Mouse (Mus musculus): ENCODE measurements around the gene Klra4. TPM values are rescaled to one million over a fixed set of nuclear protein-coding genes. Genes with fewer than 3 reads are reported as not detected.
"Not testable (repeated sequence)": the region's sequence is repeated elsewhere in the genome, so short reads cannot be mapped to it uniquely, and the experiment has no call there.

Gene Klra4
- not detected in 2 replicates for polyA plus RNA-seq (2015; fragmentation: Nextera tagmentation; extraction: Ambion mirVana)

- H3K36me3 ChIP-seq; H3K27ac ChIP-seq (replicated peaks); H3K9me3 ChIP-seq; H3K4me1 ChIP-seq; ATAC-seq (replicated peaks); H3K4me2 ChIP-seq (replicated peaks); H3K9ac ChIP-seq (replicated peaks); H3K4me3 ChIP-seq; H3K27me3 ChIP-seq: not testable (repeated sequence)
- WGBS, result 64% methylated on average over 1 of the region's 1 CpGs
These were observed at the start of gene Klra4 for GRCm38 (mm10) chr6:130067171-130067570. Gene Klra4, minus strand, starts transcription at chr6:130067271.

DNA sequence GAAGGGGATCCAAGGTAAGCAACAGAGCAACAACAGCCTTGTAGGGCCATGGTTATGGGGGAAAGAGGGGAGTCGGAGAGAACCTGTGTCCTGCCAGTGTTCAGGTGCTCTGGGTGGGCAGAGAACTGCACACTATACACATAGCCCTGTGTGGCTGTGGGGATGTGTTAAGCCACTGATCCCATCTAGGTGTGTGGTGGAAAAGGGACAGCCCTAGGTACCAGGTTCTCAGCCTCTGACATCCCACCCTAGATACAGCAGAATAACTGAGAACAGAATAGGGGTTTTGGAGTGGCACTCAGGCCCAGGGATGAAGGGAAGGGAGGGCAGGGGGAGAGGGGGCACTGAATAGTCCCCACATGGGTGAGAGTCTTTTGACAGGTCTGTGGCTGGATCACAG is 43.4 kb upstream of the Klra4 start:
- Histone ChIP-seq H3K27ac (replicated peaks) (no peak overlapping the region), H3K4me3 (no peak overlapping the region), H3K27me3 (no peaks in the 10 kb centered on the region), H3K9ac (replicated peaks) (no peak overlapping the region), H3K4me2 (replicated peaks) (no peak overlapping the region), H3K4me1 (no peaks in the 10 kb centered on the region), H3K9me3 (0 out of 2 replicates have a peak, but pooled peaks cover 3% of the 10 kb centered on the region), H3K36me3 (no peaks in the 10 kb centered on the region)
- 94% methylated on average over 1 of the region's 1 CpGs for WGBS
- no peak for ATAC-seq (replicated peaks)

DNA sequence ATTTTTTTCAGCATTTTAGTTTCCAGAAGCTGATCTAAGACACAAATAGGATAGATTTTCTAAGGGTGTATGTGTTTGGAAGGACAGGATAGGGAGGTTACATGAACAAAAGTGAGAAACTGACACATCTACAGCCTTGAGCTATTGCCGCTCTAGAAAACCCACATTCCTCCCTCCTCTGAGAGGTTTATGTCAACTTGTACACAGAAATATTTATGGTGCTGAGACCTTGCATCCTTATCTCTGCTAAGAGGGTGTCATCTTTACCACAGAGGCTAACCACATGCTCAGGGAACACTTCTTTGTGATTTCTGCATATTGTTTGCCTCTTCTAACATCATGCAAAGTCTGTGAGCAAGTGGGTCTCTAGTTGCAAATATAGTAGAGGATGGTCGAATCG is 35.7 kb upstream of the Klra4 start:
- H3K27me3 ChIP-seq; H3K9me3 ChIP-seq; H3K4me3 ChIP-seq; ATAC-seq (replicated peaks); H3K4me2 ChIP-seq (replicated peaks); H3K36me3 ChIP-seq; H3K27ac ChIP-seq (replicated peaks); H3K4me1 ChIP-seq; H3K9ac ChIP-seq (replicated peaks): not testable (repeated sequence)
- 95% methylated on average over 3 of the region's 3 CpGs for WGBS

DNA sequence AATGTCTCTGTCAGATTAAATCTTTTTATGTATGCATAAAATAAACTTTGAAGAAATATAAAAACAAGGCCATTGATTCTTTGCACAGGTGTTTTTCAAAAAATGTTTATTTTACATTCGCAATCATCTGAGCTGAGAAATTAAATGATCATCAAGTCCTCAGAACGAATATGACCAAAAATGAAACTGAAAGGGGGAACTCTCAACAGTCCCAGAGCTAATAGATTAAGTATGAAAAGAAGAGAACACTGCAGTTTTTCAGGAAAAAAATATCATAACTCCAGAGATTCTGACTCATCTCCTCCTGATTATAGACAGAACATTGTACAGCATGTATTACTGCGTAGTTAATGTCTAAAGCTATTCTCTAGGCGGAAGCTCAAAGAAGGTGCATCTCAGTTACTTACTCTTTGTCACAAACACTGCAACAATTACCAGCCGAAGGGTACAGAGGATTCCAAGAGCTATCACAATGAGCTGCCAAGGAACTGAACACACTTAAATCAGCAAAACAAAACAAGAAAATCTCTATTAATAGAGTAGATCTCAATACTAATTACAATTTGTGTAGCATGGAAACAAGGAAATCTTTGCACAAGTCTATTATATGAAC is 25.4 kb upstream of the Klra4 start:
- Histone ChIP-seq H3K36me3 (no peaks in the 10 kb centered on the region), H3K4me2 (replicated peaks) (no peak overlapping the region), H3K27me3 (no peaks in the 10 kb centered on the region), H3K9ac (replicated peaks) (no peak overlapping the region), H3K9me3 (0 out of 2 replicates have a peak, but pooled peaks cover 3% of the 10 kb centered on the region), H3K4me1 (no peaks in the 10 kb centered on the region), H3K4me3 (no peak overlapping the region), H3K27ac (replicated peaks) (no peak overlapping the region)
- WGBS, result 79% methylated on average over 5 of the region's 5 CpGs
- no peak for ATAC-seq (replicated peaks)

DNA sequence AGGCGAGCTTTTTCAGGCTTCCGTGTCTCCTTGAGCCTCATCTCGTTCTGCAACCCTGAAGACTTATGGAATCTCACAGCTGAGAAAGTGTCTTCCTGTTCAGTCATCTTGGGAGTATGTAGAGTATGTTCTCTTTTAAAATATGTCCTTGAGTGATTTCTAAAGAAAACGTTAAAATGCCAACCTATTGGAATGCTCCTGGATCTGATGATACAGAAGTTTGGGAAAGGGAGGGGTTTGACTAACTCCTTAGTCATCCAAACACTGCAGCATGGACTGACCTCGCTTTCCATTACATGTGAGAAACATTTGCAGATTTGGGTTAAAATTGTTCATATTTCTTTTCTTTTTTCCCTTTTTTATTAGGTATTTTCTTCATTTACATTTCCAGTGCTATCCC is 1.9 kb downstream of the Klra4 start:
- Histone ChIP-seq H3K36me3 (no peaks in the 10 kb centered on the region), H3K27ac (replicated peaks) (no peak overlapping the region), H3K9ac (replicated peaks) (no peak overlapping the region), H3K4me3 (no peak overlapping the region), H3K4me2 (replicated peaks) (no peak overlapping the region), H3K9me3 (no peaks in the 10 kb centered on the region; the same call in 1 of the 2 replicates), H3K27me3 (no peaks in the 10 kb centered on the region), H3K4me1 (no peaks in the 10 kb centered on the region)
- WGBS, result 78% methylated on average over 5 of the region's 5 CpGs
- ATAC-seq (replicated peaks), result no peak

GRCm38 (mm10) chr6:130035146-130035545 is 31.9 kb downstream of the Klra4 start:
- H3K4me1 ChIP-seq; ATAC-seq (replicated peaks); H3K36me3 ChIP-seq; H3K4me3 ChIP-seq; H3K27ac ChIP-seq (replicated peaks); H3K9ac ChIP-seq (replicated peaks); H3K4me2 ChIP-seq (replicated peaks); H3K27me3 ChIP-seq; H3K9me3 ChIP-seq: not testable (repeated sequence)
- WGBS, result 53% methylated on average over 4 of the region's 4 CpGs

GRCm38 (mm10) chr6:130031493-130032089 is 35.5 kb downstream of the Klra4 start:
- not testable (repeated sequence) for H3K9ac ChIP-seq (replicated peaks); H3K4me3 ChIP-seq; H3K27me3 ChIP-seq; H3K4me1 ChIP-seq; H3K27ac ChIP-seq (replicated peaks); ATAC-seq (replicated peaks); H3K36me3 ChIP-seq; H3K4me2 ChIP-seq (replicated peaks); H3K9me3 ChIP-seq

- H3K36me3 ChIP-seq, result no peaks in the 10 kb centered on the region
- H3K9me3 ChIP-seq, result peaks cover 6% of the 10 kb centered on the region; the same call in 1 of the 2 replicates
- no peaks in the 10 kb centered on the region for H3K4me1 ChIP-seq
- H3K27ac ChIP-seq (replicated peaks), result no peak within 1 kb of the TSS
- H3K4me2 ChIP-seq (replicated peaks), result no peak within 1 kb of the TSS
- H3K27me3 ChIP-seq, result no peaks in the 10 kb centered on the region
- no peak within 1 kb of the TSS for H3K4me3 ChIP-seq
- ATAC-seq (replicated peaks), result no peak
- 83% methylated on average over 4 of the region's 4 CpGs for WGBS
- no peak within 1 kb of the TSS for H3K9ac ChIP-seq (replicated peaks)
These were observed 40.2 kb downstream of the Klra4 start, which contains the start of gene Klra6 for GRCm38 (mm10) chr6:130026854-130027253. Gene Klra6, minus strand, starts transcription at chr6:130026954.

Other genes with a start within 250 kb of the Klra4 start
- not detected in 2 replicates for gene Gm17631, start 204.6 kb downstream of the Klra4 start, polyA plus RNA-seq (2015; fragmentation: Nextera tagmentation; extraction: Ambion mirVana)
- gene Klra17, start 190.6 kb downstream of the Klra4 start, polyA plus RNA-seq (2015; fragmentation: Nextera tagmentation; extraction: Ambion mirVana), result not detected in 2 replicates
- not detected in 2 replicates for gene Klra5, start 149.6 kb downstream of the Klra4 start, polyA plus RNA-seq (2015; fragmentation: Nextera tagmentation; extraction: Ambion mirVana)
- gene Klra6, start 40.3 kb downstream of the Klra4 start, polyA plus RNA-seq (2015; fragmentation: Nextera tagmentation; extraction: Ambion mirVana), result not detected in 2 replicates
- not detected in 2 replicates for gene Klra8, start 62.6 kb upstream of the Klra4 start, polyA plus RNA-seq (2015; fragmentation: Nextera tagmentation; extraction: Ambion mirVana)
- not detected in 2 replicates for gene Klra9, start 125.8 kb upstream of the Klra4 start, polyA plus RNA-seq (2015; fragmentation: Nextera tagmentation; extraction: Ambion mirVana)
- gene Klra7, start 166.1 kb upstream of the Klra4 start, polyA plus RNA-seq (2015; fragmentation: Nextera tagmentation; extraction: Ambion mirVana), result not detected in 2 replicates
- gene Klra10, start 214.7 kb upstream of the Klra4 start, polyA plus RNA-seq (2015; fragmentation: Nextera tagmentation; extraction: Ambion mirVana), result not detected in 2 replicates

All from forebrain, embryonic 15.5 days (tissue).